Mouse (Mus musculus): ENCODE measurements at regions not wholly inside any gene's neighbourhood (a gene's known extent, or its start where the extent isn't known, plus 50 kb on each side); places are given as distances from the start of the nearest gene placed in this dataset.

DNA sequence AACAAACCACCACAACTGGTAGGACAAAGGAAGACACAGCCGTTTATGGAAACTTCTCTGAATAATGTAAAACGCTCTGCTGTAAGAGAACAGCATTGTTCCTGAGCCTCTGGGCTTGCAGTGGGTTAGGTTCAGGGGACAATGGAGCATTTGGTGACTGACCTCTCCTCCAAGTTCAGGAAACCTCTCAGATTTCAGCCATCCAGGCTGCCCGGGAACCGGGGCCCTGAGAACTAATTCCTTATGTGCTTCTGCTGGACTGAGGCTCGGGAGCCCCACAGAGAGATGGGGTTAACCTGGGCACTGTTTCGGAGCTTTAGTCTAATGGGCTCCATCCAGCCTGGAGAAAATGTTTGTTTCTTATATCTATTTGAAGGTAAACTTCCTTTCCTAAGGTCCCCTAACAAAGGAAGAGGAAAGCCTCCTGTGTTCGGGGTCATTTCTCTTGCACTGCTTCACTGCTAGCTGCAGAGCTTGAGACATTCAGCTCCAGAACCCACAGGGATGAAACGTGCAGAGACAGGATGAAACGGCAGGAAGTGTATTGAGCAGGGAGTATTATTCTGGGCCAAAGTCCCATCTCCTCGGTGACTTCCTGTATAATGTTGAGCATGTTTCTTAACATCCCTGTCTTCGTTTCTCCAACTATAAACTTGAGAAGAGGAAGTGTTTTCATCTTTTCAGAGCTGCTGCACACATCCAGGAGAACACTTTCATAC is 220.5 kb downstream of the Plpp3 start:
- no peak for TF ChIP-seq POLR2AphosphoS2 (IDR thresholded peaks at IDR 0.05; ENCODE audit: low read length)
- no peak for TF ChIP-seq MAX (IDR thresholded peaks at IDR 0.05; ENCODE audit: low read length)
- no peak for TF ChIP-seq USF1 (IDR thresholded peaks at IDR 0.05; ENCODE audit: low read depth, low read length)
- no peak for TF ChIP-seq SMC3 (IDR thresholded peaks at IDR 0.05; ENCODE audit: low read depth, low read length)
- no peak for TF ChIP-seq MEF2A (IDR thresholded peaks at IDR 0.05; ENCODE audit: extremely low read depth, insufficient replicate concordance, low read depth, low read length, poor library complexity, severe bottlenecking)
- no peak for TF ChIP-seq POLR2A (IDR thresholded peaks at IDR 0.05; ENCODE audit: control insufficient read depth in 1 of 2, insufficient read depth in 1 of 2, low read depth in 1 of 2, low read length in 2 of 2, poor library complexity in 1 of 2)
- no peak for TF ChIP-seq ELF1 (IDR thresholded peaks at IDR 0.05; ENCODE audit: low read depth, low read length)
- TF ChIP-seq CHD1 (IDR thresholded peaks at IDR 0.05; ENCODE audit: low read depth, low read length): no peak
- TF ChIP-seq EP300 (IDR thresholded peaks at IDR 0.05; ENCODE audit: low read depth in 1 of 2, low read length in 2 of 2): no peak
- H3K36me3 ChIP-seq (ENCODE audit: control insufficient read depth in 1 of 2, insufficient read depth in 2 of 2, low read length in 2 of 2): no peaks in the 10 kb centered on the region
- H3K27me3 ChIP-seq (ENCODE audit: control insufficient read depth in 1 of 2, insufficient read depth in 2 of 2, low read length in 2 of 2): no peaks in the 10 kb centered on the region
- no peak overlapping the region for H3K9ac ChIP-seq (ENCODE audit: control insufficient read depth, low read depth, low read length, poor library complexity, severe bottlenecking)
- no peak for DNase-seq (ENCODE audit: low read depth, low spot score)
- no peak overlapping the region for H3K27ac ChIP-seq (ENCODE audit: control insufficient read depth, low read depth, low read length)
- H3K9me3 ChIP-seq (replicated peaks; ENCODE audit: insufficient read depth, low read length): no peaks in the 10 kb centered on the region
- H3K4me1 ChIP-seq (ENCODE audit: control insufficient read depth in 1 of 2, insufficient read depth in 2 of 2, low read length in 2 of 2): no peaks in the 10 kb centered on the region
- no peaks in the 10 kb centered on the region for H3K79me2 ChIP-seq (ENCODE audit: control insufficient read depth, insufficient read depth, low read length, poor library complexity)
- H3K4me3 ChIP-seq (ENCODE audit: control insufficient read depth in 1 of 2, insufficient read depth in 1 of 2, low read depth in 2 of 2, low read length in 2 of 2): no peak overlapping the region

DNA sequence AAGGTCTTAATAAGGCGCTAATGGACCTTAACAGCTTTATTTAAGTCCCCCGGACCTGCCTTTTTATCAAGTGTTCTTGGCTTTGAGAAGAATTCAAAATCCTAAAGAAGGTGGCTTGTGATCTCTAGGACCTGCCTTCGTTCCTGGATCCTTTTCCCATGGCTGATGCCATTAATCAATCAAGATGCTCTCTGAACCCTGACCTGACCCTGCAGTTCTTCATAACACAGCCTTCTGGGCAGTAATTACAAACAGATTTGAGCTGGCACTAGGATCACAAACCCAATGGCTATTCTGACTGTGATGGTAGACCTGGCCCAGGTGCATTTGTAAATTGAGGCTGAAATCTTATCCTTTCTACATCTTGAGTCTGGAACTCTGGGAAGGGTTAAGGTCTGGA is 227.7 kb downstream of the Plpp3 start:
- no peaks in the 10 kb centered on the region for H3K79me2 ChIP-seq (ENCODE audit: control insufficient read depth, insufficient read depth, low read length, poor library complexity)
- H3K9me3 ChIP-seq (replicated peaks; ENCODE audit: insufficient read depth, low read length): no peaks in the 10 kb centered on the region
- no peak overlapping the region for H3K9ac ChIP-seq (ENCODE audit: control insufficient read depth, low read depth, low read length, poor library complexity, severe bottlenecking)
- H3K27me3 ChIP-seq (ENCODE audit: control insufficient read depth in 1 of 2, insufficient read depth in 2 of 2, low read length in 2 of 2): no peaks in the 10 kb centered on the region
- no peak overlapping the region for H3K4me3 ChIP-seq (ENCODE audit: control insufficient read depth in 1 of 2, insufficient read depth in 1 of 2, low read depth in 2 of 2, low read length in 2 of 2)
- no peak for DNase-seq (ENCODE audit: low read depth, low spot score)
- H3K4me1 ChIP-seq (ENCODE audit: control insufficient read depth in 1 of 2, insufficient read depth in 2 of 2, low read length in 2 of 2): no peaks in the 10 kb centered on the region
- H3K36me3 ChIP-seq (ENCODE audit: control insufficient read depth in 1 of 2, insufficient read depth in 2 of 2, low read length in 2 of 2): no peaks in the 10 kb centered on the region
- no peak overlapping the region for H3K27ac ChIP-seq (ENCODE audit: control insufficient read depth, low read depth, low read length)
- TF ChIP-seq RAD21 (IDR thresholded peaks at IDR 0.05; ENCODE audit: low read depth, low read length): no peak
- no peak for TF ChIP-seq GATA1 (IDR thresholded peaks at IDR 0.05; ENCODE audit: low read depth, low read length)
- TF ChIP-seq MYC (IDR thresholded peaks at IDR 0.05; ENCODE audit: low read depth, low read length): no peak
- no peak for TF ChIP-seq GABPA (IDR thresholded peaks at IDR 0.05; ENCODE audit: low read depth, low read length)
- TF ChIP-seq ELF1 (IDR thresholded peaks at IDR 0.05; ENCODE audit: low read depth, low read length): no peak
- TF ChIP-seq ZC3H11A (IDR thresholded peaks at IDR 0.05; ENCODE audit: low read depth, low read length): no peak
- no peak for TF ChIP-seq MAX (IDR thresholded peaks at IDR 0.05; ENCODE audit: low read length)
- TF ChIP-seq KAT2A (conservative IDR thresholded peaks at IDR 0.05; ENCODE audit: low read depth, low read length): no peak
- TF ChIP-seq JUND (IDR thresholded peaks at IDR 0.05; ENCODE audit: low read depth, low read length): no peak
- TF ChIP-seq TAL1 (IDR thresholded peaks at IDR 0.05; ENCODE audit: low read length): no peak
- TF ChIP-seq ETS1 (IDR thresholded peaks at IDR 0.05; ENCODE audit: low read depth, low read length): no peak
- TF ChIP-seq POLR2AphosphoS5 (IDR thresholded peaks at IDR 0.05; ENCODE audit: borderline replicate concordance, low read depth, low read length): no peak
- TF ChIP-seq USF1 (IDR thresholded peaks at IDR 0.05; ENCODE audit: low read depth, low read length): no peak
- no peak for TF ChIP-seq HCFC1 (IDR thresholded peaks at IDR 0.05; ENCODE audit: low read depth, low read length)
- TF ChIP-seq RCOR1 (IDR thresholded peaks at IDR 0.05; ENCODE audit: low read depth, low read length): no peak
- TF ChIP-seq USF2 (IDR thresholded peaks at IDR 0.05; ENCODE audit: borderline replicate concordance in 1 of 2, insufficient read depth in 1 of 2, low read depth in 1 of 2, low read length in 2 of 2): no peak
- no peak for TF ChIP-seq UBTF (IDR thresholded peaks at IDR 0.05; ENCODE audit: borderline replicate concordance, insufficient read depth, low read depth, low read length)
- no peak for TF ChIP-seq POLR2AphosphoS2 (IDR thresholded peaks at IDR 0.05; ENCODE audit: low read length)
